Mouse (Mus musculus) lung, postnatal 0 days (tissue): Measurements from ENCODE around the gene Lats2. TPM values are rescaled to one million over a fixed set of nuclear protein-coding genes. Genes with fewer than 3 reads are reported as not detected.

Experiments
- ATAC-seq: fragments of 200-750 bp; cut with Nextera tagmentation; 2 replicates; pipeline ENCODE4 v1.8.0; 2017; ENCODE audit warnings: moderate library complexity
- DNase-seq: peaks from one replicate; pipeline ENCODE4 v3.0.0-alpha.2; 2016; ENCODE audit warnings: low spot score
- H3K27ac ChIP-seq: fragments of 300-500 bp; sonication (generic); 2 replicates; pipeline ENCODE4 v1.5.1; 2014; ENCODE audit warnings: antibody characterized with exemption, mild to moderate bottlenecking, low read length, mixed read lengths
- H3K27me3 ChIP-seq: fragments of 300-500 bp; sonication (generic); replicated peaks from 2 replicates; pipeline ENCODE4 v1.6.1; 2014; ENCODE audit warnings: low read length, mixed read lengths; ENCODE audit not compliant: insufficient read depth
- H3K36me3 ChIP-seq: fragments of 300-500 bp; sonication (generic); 2 replicates; pipeline ENCODE4 v1.6.1; 2014; ENCODE audit warnings: low read length, mixed read lengths; ENCODE audit not compliant: insufficient read depth
- H3K4me1 ChIP-seq: fragments of 300-500 bp; sonication (generic); 2 replicates; pipeline ENCODE4 v1.6.1; 2014; ENCODE audit warnings: antibody characterized with exemption, low read depth, low read length, mixed read lengths; ENCODE audit not compliant: insufficient read depth
- H3K4me2 ChIP-seq: fragments of 300-500 bp; sonication (generic); replicated peaks from 2 replicates; pipeline ENCODE4 v1.6.1; 2014; ENCODE audit warnings: low read depth, mild to moderate bottlenecking, low read length, moderate library complexity, mixed read lengths
- H3K4me3 ChIP-seq: fragments of 300-500 bp; sonication (generic); 2 replicates; pipeline ENCODE4 v1.5.1; 2014; ENCODE audit warnings: low read depth, low read length
- H3K9ac ChIP-seq: fragments of 300-500 bp; sonication (generic); replicated peaks from 2 replicates; pipeline ENCODE4 v1.6.1; 2014; ENCODE audit warnings: low read depth, mild to moderate bottlenecking
- H3K9me3 ChIP-seq: fragments of 300-500 bp; sonication (generic); 2 replicates; pipeline ENCODE4 v1.6.1; 2016; ENCODE audit warnings: low read length, mixed read lengths
- CTCF ChIP-seq: IDR thresholded peaks from 2 replicates; pipeline ENCODE4 v1.5.1; 2016; ENCODE audit warnings: antibody characterized with exemption, mild to moderate bottlenecking
- EP300 ChIP-seq: IDR thresholded peaks from 2 replicates; pipeline ENCODE4 v1.6.1; 2016; ENCODE audit warnings: antibody characterized with exemption, mild to moderate bottlenecking, control low read depth
- WGBS: fragments of 180-500 bp; shearing (Covaris S2); extraction: QIAGEN DNeasy Blood & Tissue Kit; methylation state at CpG from one replicate; pipeline ENCODE4 v1.1.7; 2014; 5-methylcytosine and 5-hydroxymethylcytosine counted together
- polyA plus RNA-seq: library from polyadenylated mRNA; unstranded; fragments of >200 nt; fragmentation: Nextera tagmentation; extraction: Ambion mirVana; gene quantifications from 2 replicates; pipeline ENCODE4 v1.2.1, GENCODE M21; 2015

The Lats2 gene
- polyA plus RNA-seq, 1 experiment from 2014 or later: 24.2 TPM

- DNase-seq (peak; percentile 34), ATAC-seq (peak; percentile 20; the same call in 1 of the 2 replicates)
- TF ChIP-seq CTCF (no peak), EP300 (no peak)
- H3K9ac ChIP-seq: no peak overlapping the region
- no peak overlapping the region for H3K27ac ChIP-seq
- no peaks in the 10 kb centered on the region for H3K9me3 ChIP-seq
- WGBS: 85% methylated on average over 1 of the region's 1 CpGs
- no peaks in the 10 kb centered on the region for H3K36me3 ChIP-seq
- H3K4me1 ChIP-seq: peaks cover 6% of the 10 kb centered on the region; the same call in 1 of the 2 replicates
- H3K4me3 ChIP-seq: no peak overlapping the region
- H3K4me2 ChIP-seq: no peak overlapping the region
- no peaks in the 10 kb centered on the region for H3K27me3 ChIP-seq
Measured at GRCm38 (mm10) chr14:57712884-57713283, 45.3 kb downstream of the Lats2 start.

GRCm38 (mm10) chr14:57711059-57711458, 47.1 kb downstream of the Lats2 start:
- Histone ChIP-seq H3K4me3 (no peak overlapping the region), H3K36me3 (peaks cover 1% of the 10 kb centered on the region; the same call in 1 of the 2 replicates), H3K4me2 (no peak overlapping the region), H3K9me3 (no peaks in the 10 kb centered on the region), H3K27ac (no peak overlapping the region), H3K4me1 (peaks cover 10% of the 10 kb centered on the region; the same call in 1 of the 2 replicates), H3K9ac (no peak overlapping the region), H3K27me3 (no peaks in the 10 kb centered on the region)
- TF ChIP-seq CTCF (no peak), EP300 (no peak)
- ATAC-seq (no peak), DNase-seq (no peak)
- 65% methylated on average over 6 of the region's 6 CpGs for WGBS

- Histone ChIP-seq H3K4me3 (no peak overlapping the region), H3K36me3 (peaks cover 5% of the 10 kb centered on the region; the same call in 1 of the 2 replicates), H3K27ac (peak overlapping the region; percentile 33), H3K4me1 (peaks cover 15% of the 10 kb centered on the region; the same call in 1 of the 2 replicates), H3K9ac (no peak overlapping the region), H3K9me3 (no peaks in the 10 kb centered on the region), H3K4me2 (no peak overlapping the region), H3K27me3 (no peaks in the 10 kb centered on the region)
- ATAC-seq (peak; percentile 78), DNase-seq (peak; percentile 79)
- TF ChIP-seq EP300 (peak; percentile 63), CTCF (no peak)
- WGBS: 34% methylated on average over 10 of the region's 10 CpGs
Measured at GRCm38 (mm10) chr14:57709171-57709570, 49.0 kb downstream of the Lats2 start.

GRCm38 (mm10) chr14:57708580-57708979, 49.6 kb downstream of the Lats2 start:
- no peak overlapping the region for H3K4me2 ChIP-seq
- TF ChIP-seq EP300: no peak
- TF ChIP-seq CTCF: no peak
- H3K27me3 ChIP-seq: no peaks in the 10 kb centered on the region
- peak; percentile 71 for DNase-seq
- ATAC-seq: peak; percentile 23; the same call in 1 of the 2 replicates
- no peak overlapping the region for H3K4me3 ChIP-seq
- no peak overlapping the region for H3K9ac ChIP-seq
- 52% methylated on average over 7 of the region's 7 CpGs for WGBS
- peaks cover 5% of the 10 kb centered on the region; the same call in 1 of the 2 replicates for H3K36me3 ChIP-seq
- no peaks in the 10 kb centered on the region for H3K9me3 ChIP-seq
- H3K27ac ChIP-seq: peak overlapping the region; percentile 33
- peaks cover 15% of the 10 kb centered on the region; the same call in 1 of the 2 replicates for H3K4me1 ChIP-seq

GRCm38 (mm10) chr14:57707100-57707893, 50.9 kb downstream of the Lats2 start:
- peak overlapping the region; percentile 80 for H3K27ac ChIP-seq
- H3K4me1 ChIP-seq: peaks cover 15% of the 10 kb centered on the region; the same call in 1 of the 2 replicates
- TF ChIP-seq EP300 (peak; percentile 50; the same call in 1 of the 2 replicates), CTCF (no peak)
- H3K4me2 ChIP-seq: no peak overlapping the region
- H3K9ac ChIP-seq: no peak overlapping the region
- DNase-seq (peak; percentile 35), ATAC-seq (peak; percentile 26)
- H3K9me3 ChIP-seq: no peaks in the 10 kb centered on the region
- H3K27me3 ChIP-seq: no peaks in the 10 kb centered on the region
- no peak overlapping the region for H3K4me3 ChIP-seq
- H3K36me3 ChIP-seq: peaks cover 5% of the 10 kb centered on the region; the same call in 1 of the 2 replicates
- 44% methylated on average over 18 of the region's 18 CpGs for WGBS

GRCm38 (mm10) chr14:57706760-57707099, 51.5 kb downstream of the Lats2 start:
- Histone ChIP-seq H3K27me3 (no peaks in the 10 kb centered on the region), H3K4me2 (no peak overlapping the region), H3K4me3 (no peak overlapping the region), H3K4me1 (peaks cover 15% of the 10 kb centered on the region; the same call in 1 of the 2 replicates), H3K36me3 (peaks cover 5% of the 10 kb centered on the region; the same call in 1 of the 2 replicates), H3K9ac (no peak overlapping the region), H3K9me3 (no peaks in the 10 kb centered on the region), H3K27ac (no peak overlapping the region)
- ATAC-seq (no peak), DNase-seq (no peak)
- no peak for TF ChIP-seq EP300
- no peak for TF ChIP-seq CTCF
- WGBS: 78% methylated on average over 4 of the region's 4 CpGs
